Mouse (Mus musculus) duodenum, adult 2 months (tissue): Measurements from ENCODE around the gene Ccl19. TPM values are rescaled to one million over a fixed set of nuclear protein-coding genes. Genes with fewer than 3 reads are reported as not detected.

Source experiments
- polyA plus RNA-seq: library from polyadenylated mRNA; depleted of rRNA; stranded (reverse); fragments of >200 nt; gene quantifications from 2 replicates; pipeline ENCODE4 v1.2.3, GENCODE M21; 2012; ENCODE audit warnings: low replicate concordance; rRNA removed

Gene Ccl19
- 3.9 and 8.2 TPM in 2 replicates for polyA plus RNA-seq

DNA sequence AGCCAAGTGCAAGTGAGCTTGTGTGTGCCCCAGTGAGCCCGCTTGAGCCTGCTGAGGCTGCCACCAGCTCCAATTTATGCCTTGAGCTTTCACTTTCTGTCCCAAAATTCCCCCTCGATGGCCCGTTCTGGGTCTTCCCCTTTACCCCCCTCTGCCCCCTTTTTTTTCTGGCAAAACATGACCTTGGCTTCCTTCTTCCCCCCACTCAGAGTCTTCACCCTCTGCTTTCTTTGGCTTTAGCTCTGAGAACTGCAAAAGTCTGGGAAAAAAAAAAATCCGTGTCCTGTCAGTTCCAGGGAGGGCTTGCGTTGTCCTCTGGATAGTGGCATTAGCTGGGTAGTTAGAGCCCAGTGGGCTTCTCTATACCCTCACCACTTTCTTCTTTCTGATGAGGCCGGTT is at the start of gene Ccl19:
Ccl19 (minus strand) TSS at position 101 of the 400 bp plus-strand sequence.

DNA sequence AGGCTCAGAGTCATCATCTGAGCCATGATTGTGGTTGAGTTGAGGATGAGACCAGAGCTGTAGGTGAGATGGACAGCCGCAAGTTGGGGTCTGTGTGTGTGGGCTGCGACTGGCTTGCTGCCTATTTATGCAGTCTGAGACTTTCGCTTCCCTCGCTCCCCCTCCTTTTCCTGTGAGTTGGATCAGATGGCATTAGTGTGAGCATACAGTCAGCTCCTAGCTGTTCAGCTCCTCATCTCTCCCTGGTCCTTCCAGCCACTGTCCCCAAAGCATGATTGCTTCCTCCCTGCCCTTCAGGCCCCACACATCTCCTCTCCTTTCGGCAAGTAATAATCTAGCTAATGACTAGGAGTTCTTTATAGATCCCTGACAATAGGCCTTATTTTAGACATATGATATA is 17.5 kb upstream of the Ccl19 start, which contains the start of gene Ccl21a:
Ccl21a (minus strand) TSS at position 101 of the 400 bp plus-strand sequence.

DNA sequence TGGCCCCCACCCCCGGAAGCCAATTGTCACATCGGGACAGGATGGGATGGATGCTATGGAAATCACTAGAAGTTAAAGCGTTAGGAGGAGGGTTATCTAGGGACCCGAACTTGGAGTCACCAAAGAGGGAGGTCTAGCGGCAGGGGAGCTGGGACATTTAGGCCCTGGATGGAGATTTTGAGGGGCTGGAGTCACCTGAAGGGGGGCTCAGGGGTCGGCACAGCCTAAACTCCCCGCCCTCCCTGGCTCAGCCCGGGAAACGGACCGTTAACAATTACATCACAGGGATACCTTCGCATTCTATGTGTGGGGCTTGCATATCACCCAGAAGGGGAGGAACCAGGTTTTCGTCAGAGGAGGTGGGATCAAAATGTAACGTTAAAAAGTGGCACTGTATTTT is 21.1 kb downstream of the Ccl19 start, which contains the start of gene 4930578G10Rik:
4930578G10Rik (plus strand) TSS at position 301 of the 400 bp plus-strand sequence.

Other genes starting within 250 kb of the Ccl19 start
- not detected in 2 replicates for gene Fam205a2, start 228.4 kb downstream of the Ccl19 start, polyA plus RNA-seq
- gene Gm10591, start 144.4 kb downstream of the Ccl19 start, polyA plus RNA-seq, result 1.1 TPM in 1 of 2 replicates, not detected in the other
- gene Gm2564, start 126.9 kb downstream of the Ccl19 start, polyA plus RNA-seq, result 0.41 and 1.3 TPM in 2 replicates
- gene Ccl27b, start 101.3 kb downstream of the Ccl19 start, polyA plus RNA-seq, result not detected in 2 replicates
- gene Il11ra2, start 94.7 kb downstream of the Ccl19 start, polyA plus RNA-seq, result not detected in 2 replicates
- gene 4930578G10Rik, start 21.0 kb downstream of the Ccl19 start, polyA plus RNA-seq, result not detected in 2 replicates
- gene Ccl21a, start 17.4 kb upstream of the Ccl19 start, polyA plus RNA-seq, result 25.7 and 25.8 TPM in 2 replicates
- gene Fam205a1, start 97.3 kb upstream of the Ccl19 start, polyA plus RNA-seq, result not detected in 2 replicates
- gene Gm12394, start 100.2 kb upstream of the Ccl19 start, polyA plus RNA-seq, result not detected in 2 replicates
- not detected in 2 replicates for gene Fam205c, start 117.7 kb upstream of the Ccl19 start, polyA plus RNA-seq
- 0.57 and 0.70 TPM in 2 replicates for gene Phf24, start 160.1 kb upstream of the Ccl19 start, polyA plus RNA-seq
- 4.2 and 9.0 TPM in 2 replicates for gene Dnajb5, start 193.2 kb upstream of the Ccl19 start, polyA plus RNA-seq
- not detected in 2 replicates for gene 1700022I11Rik, start 213.0 kb upstream of the Ccl19 start, polyA plus RNA-seq
- 149 and 296 TPM in 2 replicates for gene Vcp, start 243.9 kb upstream of the Ccl19 start, polyA plus RNA-seq